8 mouse cellular contexts compared by ENCODE assay signal in genomic region chr2:156547123-156547891, GRCm38 (mm10). TPM values are rescaled to one million over a fixed set of nuclear protein-coding genes. Genes with fewer than 3 reads are reported as not detected.
DNase-seq lines count a peak whose midpoint lies in the region; ATAC-seq lines count a peak whose summit lies in the region.

Gene Aar2, plus strand, starts transcription at chr2:156547584.

- peaks cover 17% of the 10 kb centered on the region for H3K36me3 ChIP-seq in hindbrain, embryonic 12.5 days

- no peak for ATAC-seq in hindbrain, embryonic 12.5 days (ENCODE audit: low FRiP score)

- H3K9me3 ChIP-seq in hindbrain, embryonic 12.5 days (replicated peaks), result no peaks in the 10 kb centered on the region

- peak within 1 kb of the TSS; percentile 87 for H3K9ac ChIP-seq in hindbrain, embryonic 12.5 days

- peak within 1 kb of the TSS; percentile 78 for H3K4me2 ChIP-seq in hindbrain, embryonic 12.5 days (replicated peaks)

- WGBS in hindbrain, embryonic 12.5 days, result 6% methylated on average over 39 of the region's 39 CpGs

- peak within 1 kb of the TSS; percentile 64; the same call in 1 of the 2 replicates for H3K27ac ChIP-seq in hindbrain, embryonic 12.5 days

- peak; percentile 90 for DNase-seq in NIH3T3 (ENCODE audit: low read depth)
- DNase-seq in cerebellum, postnatal 10 days, result peak; percentile 87
- DNase-seq in frontal cortex, postnatal 10 days (ENCODE audit: low spot score in 2 of 2), result peak; percentile 50 to 77
- peak; percentile 84 to 86 for DNase-seq in layer of hippocampus, postnatal 14 days (ENCODE audit: low spot score in 2 of 2)
- peak; percentile 76 for DNase-seq in lung, postnatal 25 days (ENCODE audit: low spot score)
- DNase-seq in retina, embryonic 14.5 days (ENCODE audit: low spot score), result peak; percentile 88
- DNase-seq in urinary bladder, adult 18-20 months (ENCODE audit: low spot score in 2 of 2), result peak; percentile 57 to 82

- H3K4me3 ChIP-seq in hindbrain, embryonic 12.5 days, result peak within 1 kb of the TSS; percentile 78

- H3K27me3 ChIP-seq in hindbrain, embryonic 12.5 days, result no peaks in the 10 kb centered on the region

- peaks cover 11% of the 10 kb centered on the region for H3K4me1 ChIP-seq in hindbrain, embryonic 12.5 days

RNA-seq across cellular contexts. Expression of gene Aar2, which starts in this region (rescaled TPM):
- 43.6 and 48.9 TPM in 2 replicates for polyA plus RNA-seq in hindbrain, embryonic 12.5 days (2016; fragmentation: Nextera tagmentation; extraction: Ambion mirVana)
- total RNA-seq in layer of hippocampus, postnatal 14 days (2021), result 10 to 100 TPM; 31.7 to 32.8 TPM
